Mouse (Mus musculus): ENCODE measurements around the gene Trpm3.

DNA sequence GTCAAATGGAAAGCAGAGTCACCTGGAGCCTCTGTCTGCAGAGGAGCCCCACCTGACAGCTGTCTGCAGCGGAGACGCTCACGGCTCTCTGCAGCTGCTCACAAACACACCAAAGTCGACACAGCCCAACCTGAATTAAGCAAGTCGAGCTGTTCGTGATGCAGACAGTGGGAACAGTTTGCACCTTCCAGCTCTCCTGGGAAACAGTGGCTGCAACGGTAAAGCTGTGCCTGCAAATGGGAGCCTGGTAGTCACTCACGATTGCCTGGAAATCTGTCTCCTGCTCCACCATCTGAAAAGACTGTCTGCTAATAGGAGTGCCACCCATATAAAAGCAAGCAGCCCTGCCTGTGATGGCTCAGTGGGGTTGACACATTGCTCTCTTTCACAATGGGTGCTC is 865.0 kb downstream of the Trpm3 start:
- TF ChIP-seq CTCF (IDR thresholded peaks at IDR 0.05; ENCODE audit: control insufficient read depth, insufficient read depth, insufficient read length) (no peak), MYOD1 (IDR thresholded peaks at IDR 0.05; ENCODE audit: control insufficient read depth, insufficient read length, low read depth) (no peak), USF1 (IDR thresholded peaks at IDR 0.05; ENCODE audit: low read depth) (no peak), FOSL1 (IDR thresholded peaks at IDR 0.05; ENCODE audit: insufficient read depth, low read length, poor library complexity, severe bottlenecking) (no peak), MAX (IDR thresholded peaks at IDR 0.05) (no peak), MYOG (IDR thresholded peaks at IDR 0.05; ENCODE audit: control insufficient read depth, extremely low read depth, insufficient read length) (no peak), CEBPB (IDR thresholded peaks at IDR 0.05; ENCODE audit: low read depth) (no peak)
